Mouse (Mus musculus) kidney, adult 2 months (tissue): ENCODE measurements around the gene Foxp1.

ENCODE experiments used
- CTCF ChIP-seq: fragments of 200-500 bp; conservative IDR thresholded peaks from 2 replicates; pipeline ENCODE4 v1.5.1; 2011; ENCODE audit warnings: low read depth, mild to moderate bottlenecking, control low read depth, low read length, moderate library complexity, mixed read lengths; ENCODE audit not compliant: insufficient read depth, insufficient read length
- POLR2A ChIP-seq: fragments of 200-500 bp; IDR thresholded peaks from one replicate; pipeline ENCODE4 v1.6.1; 2011; ENCODE audit warnings: low read depth, low read length, control low read depth

GRCm38 (mm10) chr6:99339343-99339620 lies 183.2 kb downstream of the Foxp1 start:
- no peak for TF ChIP-seq CTCF
- TF ChIP-seq POLR2A = no peak
